Mouse (Mus musculus) gastrocnemius, adult 8-10 months (tissue): ENCODE results near the gene Lyst. TPM values are rescaled to one million over a fixed set of nuclear protein-coding genes. Genes with fewer than 3 reads are reported as not detected.
"Not testable (repeated sequence)": the region's sequence is repeated elsewhere in the genome, so short reads cannot be mapped to it uniquely, and the experiment has no call there.

Source experiments
- DNase-seq, 2 experiments: peaks; one replicate each; pipeline ENCODE4 v3.0.0; 2022; ENCODE audit warnings: low spot score in 2 of 2
- total RNA-seq, 4 experiments: library from RNA; stranded (reverse); gene quantifications; 2 replicates each; pipeline ENCODE4 v1.2.4; 2022

Gene Lyst
- total RNA-seq, 4 experiments from 2014 or later: 3.5 to 4.7 (median 4.2) TPM

GRCm38 (mm10) chr13:13780271-13780670 lies 190.1 kb downstream of the Lyst start:
- no peak for DNase-seq

GRCm38 (mm10) chr13:13781026-13781425 lies 190.8 kb downstream of the Lyst start:
- DNase-seq: no peak

- DNase-seq: no peak
Measured at GRCm38 (mm10) chr13:13783296-13783695, 193.1 kb downstream of the Lyst start.

GRCm38 (mm10) chr13:13783894-13784419 lies 193.8 kb downstream of the Lyst start, which contains the start of gene Gng4:
TSS of gene Gng4 (plus strand) at chr13:13784059.
- DNase-seq: no peak

- no peak for DNase-seq
Measured at GRCm38 (mm10) chr13:13784420-13784936, 194.3 kb downstream of the Lyst start.

GRCm38 (mm10) chr13:13784981-13785783 lies 195.0 kb downstream of the Lyst start:
- DNase-seq: no peak

- DNase-seq: no peak
Measured at GRCm38 (mm10) chr13:13786971-13787370, 196.8 kb downstream of the Lyst start.

GRCm38 (mm10) chr13:13788070-13788469 lies 197.9 kb downstream of the Lyst start:
- DNase-seq: no peak

GRCm38 (mm10) chr13:13791981-13792380 lies 201.8 kb downstream of the Lyst start:
- DNase-seq: no peak

GRCm38 (mm10) chr13:13795166-13795832 lies 205.1 kb downstream of the Lyst start:
- no peak for DNase-seq

GRCm38 (mm10) chr13:13796082-13796481 lies 205.9 kb downstream of the Lyst start:
- no peak for DNase-seq

- not testable (repeated sequence) for DNase-seq
Measured at GRCm38 (mm10) chr13:13797816-13798215, 207.6 kb downstream of the Lyst start.

- DNase-seq: no peak
Measured at GRCm38 (mm10) chr13:13798775-13799174, 208.6 kb downstream of the Lyst start.

- DNase-seq: no peak
Measured at GRCm38 (mm10) chr13:13808337-13809132, 218.3 kb downstream of the Lyst start.

GRCm38 (mm10) chr13:13810885-13811284 lies 220.7 kb downstream of the Lyst start:
- no peak for DNase-seq

- DNase-seq: no peak
Measured at GRCm38 (mm10) chr13:13818696-13819095, 228.5 kb downstream of the Lyst start.

- no peak for DNase-seq
Measured at GRCm38 (mm10) chr13:13820234-13821123, 230.3 kb downstream of the Lyst start.

GRCm38 (mm10) chr13:13824946-13825345 lies 234.7 kb downstream of the Lyst start:
- DNase-seq: no peak

GRCm38 (mm10) chr13:13826533-13826932 lies 236.3 kb downstream of the Lyst start:
- no peak for DNase-seq

- no peak for DNase-seq
Measured at GRCm38 (mm10) chr13:13828125-13828524, 237.9 kb downstream of the Lyst start.
